Mouse (Mus musculus): Measurements from ENCODE around the gene Bri3bp. TPM values are rescaled to one million over a fixed set of nuclear protein-coding genes. Genes with fewer than 3 reads are reported as not detected.

The Bri3bp gene
- polyA plus RNA-seq, 1 experiment = 21.2 TPM

GRCm38 (mm10) chr5:125475601-125476285, 34.4 kb downstream of the Bri3bp start, which contains the start of gene Aacs:
Aacs (plus strand) TSS chr5:125475814.
- WGBS = under 1% methylated on average over 60 of the region's 60 CpGs
- H3K4me1 ChIP-seq (ENCODE audit: control insufficient read depth, insufficient read depth, insufficient read length) = peaks cover 18% of the 10 kb centered on the region; the same call in 1 of the 2 replicates
- DNase-seq (ENCODE audit: low read depth in 1 of 2, low spot score in 2 of 2) = peak; percentile 92 to 97
- no peaks in the 10 kb centered on the region for H3K27me3 ChIP-seq (ENCODE audit: control insufficient read depth, insufficient read depth, low read length)
- peak within 1 kb of the TSS; percentile 79 for H3K4me3 ChIP-seq (ENCODE audit: extremely low read depth, insufficient read depth, insufficient read length)
- peak within 1 kb of the TSS; percentile 66 for H3K27ac ChIP-seq (ENCODE audit: insufficient read depth, low read length)
- H3K36me3 ChIP-seq (ENCODE audit: control insufficient read depth, insufficient read depth, low read length) = no peaks in the 10 kb centered on the region
- TF ChIP-seq POLR2A (IDR thresholded peaks at IDR 0.05; ENCODE audit: low read depth, low read length) (peak; percentile 82), CTCF (IDR thresholded peaks at IDR 0.05; ENCODE audit: extremely low read depth, insufficient read depth, insufficient read length, insufficient replicate concordance) (no peak)

GRCm38 (mm10) chr5:125476286-125476625, 34.9 kb downstream of the Bri3bp start:
- peak overlapping the region; percentile 79 for H3K4me3 ChIP-seq (ENCODE audit: extremely low read depth, insufficient read depth, insufficient read length)
- H3K4me1 ChIP-seq (ENCODE audit: control insufficient read depth, insufficient read depth, insufficient read length) = peaks cover 18% of the 10 kb centered on the region; the same call in 1 of the 2 replicates
- H3K27me3 ChIP-seq (ENCODE audit: control insufficient read depth, insufficient read depth, low read length) = no peaks in the 10 kb centered on the region
- 29% methylated on average over 5 of the region's 5 CpGs for WGBS
- no peaks in the 10 kb centered on the region for H3K36me3 ChIP-seq (ENCODE audit: control insufficient read depth, insufficient read depth, low read length)
- TF ChIP-seq CTCF (IDR thresholded peaks at IDR 0.05; ENCODE audit: extremely low read depth, insufficient read depth, insufficient read length, insufficient replicate concordance) = no peak
- no peak for TF ChIP-seq POLR2A (IDR thresholded peaks at IDR 0.05; ENCODE audit: low read depth, low read length)
- H3K27ac ChIP-seq (ENCODE audit: insufficient read depth, low read length) = no peak overlapping the region
- no peak for DNase-seq (ENCODE audit: low read depth in 1 of 2, low spot score in 2 of 2)

- no peak for DNase-seq (ENCODE audit: low read depth in 1 of 2, low spot score in 2 of 2)
- no peaks in the 10 kb centered on the region for H3K36me3 ChIP-seq (ENCODE audit: control insufficient read depth, insufficient read depth, low read length)
- H3K4me1 ChIP-seq (ENCODE audit: control insufficient read depth, insufficient read depth, insufficient read length) = peaks cover 18% of the 10 kb centered on the region; the same call in 1 of the 2 replicates
- no peak for TF ChIP-seq CTCF (IDR thresholded peaks at IDR 0.05; ENCODE audit: extremely low read depth, insufficient read depth, insufficient read length, insufficient replicate concordance)
- TF ChIP-seq POLR2A (IDR thresholded peaks at IDR 0.05; ENCODE audit: low read depth, low read length) = no peak
- H3K27ac ChIP-seq (ENCODE audit: insufficient read depth, low read length) = no peak overlapping the region
- no peaks in the 10 kb centered on the region for H3K27me3 ChIP-seq (ENCODE audit: control insufficient read depth, insufficient read depth, low read length)
- 80% methylated on average over 7 of the region's 7 CpGs for WGBS
- H3K4me3 ChIP-seq (ENCODE audit: extremely low read depth, insufficient read depth, insufficient read length) = no peak overlapping the region
Measured at GRCm38 (mm10) chr5:125476799-125477198, 35.4 kb downstream of the Bri3bp start.

- TF ChIP-seq POLR2A (IDR thresholded peaks at IDR 0.05; ENCODE audit: low read depth, low read length) = no peak
- TF ChIP-seq CTCF (IDR thresholded peaks at IDR 0.05; ENCODE audit: extremely low read depth, insufficient read depth, insufficient read length, insufficient replicate concordance) = no peak
- peaks cover 18% of the 10 kb centered on the region; the same call in 1 of the 2 replicates for H3K4me1 ChIP-seq (ENCODE audit: control insufficient read depth, insufficient read depth, insufficient read length)
- no peaks in the 10 kb centered on the region for H3K27me3 ChIP-seq (ENCODE audit: control insufficient read depth, insufficient read depth, low read length)
- H3K36me3 ChIP-seq (ENCODE audit: control insufficient read depth, insufficient read depth, low read length) = no peaks in the 10 kb centered on the region
- no peak overlapping the region for H3K27ac ChIP-seq (ENCODE audit: insufficient read depth, low read length)
- WGBS = 88% methylated on average over 7 of the region's 7 CpGs
- DNase-seq (ENCODE audit: low read depth in 1 of 2, low spot score in 2 of 2) = no peak
- no peak overlapping the region for H3K4me3 ChIP-seq (ENCODE audit: extremely low read depth, insufficient read depth, insufficient read length)
Measured at GRCm38 (mm10) chr5:125477533-125477932, 36.2 kb downstream of the Bri3bp start.

GRCm38 (mm10) chr5:125478037-125478436, 36.7 kb downstream of the Bri3bp start:
- Histone ChIP-seq H3K27ac (ENCODE audit: insufficient read depth, low read length) (no peak overlapping the region), H3K36me3 (ENCODE audit: control insufficient read depth, insufficient read depth, low read length) (no peaks in the 10 kb centered on the region), H3K4me3 (ENCODE audit: extremely low read depth, insufficient read depth, insufficient read length) (no peak overlapping the region), H3K27me3 (ENCODE audit: control insufficient read depth, insufficient read depth, low read length) (no peaks in the 10 kb centered on the region), H3K4me1 (ENCODE audit: control insufficient read depth, insufficient read depth, insufficient read length) (peaks cover 18% of the 10 kb centered on the region; the same call in 1 of the 2 replicates)
- no peak for TF ChIP-seq CTCF (IDR thresholded peaks at IDR 0.05; ENCODE audit: extremely low read depth, insufficient read depth, insufficient read length, insufficient replicate concordance)
- no peak for TF ChIP-seq POLR2A (IDR thresholded peaks at IDR 0.05; ENCODE audit: low read depth, low read length)
- 67% methylated on average over 7 of the region's 7 CpGs for WGBS
- no peak for DNase-seq (ENCODE audit: low read depth in 1 of 2, low spot score in 2 of 2)

GRCm38 (mm10) chr5:125479376-125479775, 38.0 kb downstream of the Bri3bp start:
- DNase-seq (ENCODE audit: low read depth in 1 of 2, low spot score in 2 of 2) = no peak
- TF ChIP-seq CTCF (IDR thresholded peaks at IDR 0.05; ENCODE audit: extremely low read depth, insufficient read depth, insufficient read length, insufficient replicate concordance) (no peak), POLR2A (IDR thresholded peaks at IDR 0.05; ENCODE audit: low read depth, low read length) (no peak)
- H3K27ac ChIP-seq (ENCODE audit: insufficient read depth, low read length) = no peak overlapping the region
- no peaks in the 10 kb centered on the region for H3K27me3 ChIP-seq (ENCODE audit: control insufficient read depth, insufficient read depth, low read length)
- no peak overlapping the region for H3K4me3 ChIP-seq (ENCODE audit: extremely low read depth, insufficient read depth, insufficient read length)
- no peaks in the 10 kb centered on the region for H3K36me3 ChIP-seq (ENCODE audit: control insufficient read depth, insufficient read depth, low read length)
- peaks cover 24% of the 10 kb centered on the region; the same call in 1 of the 2 replicates for H3K4me1 ChIP-seq (ENCODE audit: control insufficient read depth, insufficient read depth, insufficient read length)
- 94% methylated on average over 3 of the region's 3 CpGs for WGBS

Measured in spleen, adult 2 months (tissue).